Mouse (Mus musculus) lung, embryonic 16.5 days (tissue): ENCODE data around the gene Scrt2. TPM values are rescaled to one million over a fixed set of nuclear protein-coding genes. Genes with fewer than 3 reads are reported as not detected.

Experiments
- ATAC-seq: fragments of 200-750 bp; cut with Nextera tagmentation; 2 replicates; pipeline ENCODE4 v1.8.0; 2017; ENCODE audit warnings: low read depth, mild to moderate bottlenecking, moderate library complexity
- H3K27ac ChIP-seq: fragments of 300-500 bp; sonication (generic); 2 replicates; pipeline ENCODE4 v1.5.1; 2014; ENCODE audit warnings: mild to moderate bottlenecking, control low read depth, low read length
- H3K27me3 ChIP-seq: fragments of 300-500 bp; sonication (generic); 2 replicates; pipeline ENCODE4 v1.6.1; 2014; ENCODE audit warnings: low read depth, low read length, mixed read lengths; ENCODE audit not compliant: control insufficient read depth, insufficient read depth
- H3K36me3 ChIP-seq: fragments of 300-500 bp; sonication (generic); 2 replicates; pipeline ENCODE4 v1.6.1; 2014; ENCODE audit warnings: low read length; ENCODE audit not compliant: control insufficient read depth, insufficient read depth
- H3K4me1 ChIP-seq: fragments of 300-500 bp; sonication (generic); replicated peaks from 2 replicates; pipeline ENCODE4 v1.6.1; 2014; ENCODE audit warnings: low read length, mixed read lengths; ENCODE audit not compliant: control insufficient read depth, insufficient read depth
- H3K4me2 ChIP-seq: fragments of 300-500 bp; sonication (generic); 2 replicates; pipeline ENCODE4 v1.6.1; 2014; ENCODE audit warnings: low read depth, low read length, control low read depth
- H3K4me3 ChIP-seq: fragments of 300-500 bp; sonication (generic); 2 replicates; pipeline ENCODE4 v1.5.1; 2014; ENCODE audit warnings: mild to moderate bottlenecking, low read length, control low read depth
- H3K9ac ChIP-seq: fragments of 300-500 bp; sonication (generic); 2 replicates; pipeline ENCODE4 v1.6.1; 2014; ENCODE audit warnings: low read length, control low read depth
- H3K9me3 ChIP-seq: fragments of 300-500 bp; sonication (generic); 2 replicates; pipeline ENCODE4 v1.6.1; 2016; ENCODE audit warnings: low read length; ENCODE audit not compliant: control insufficient read depth
- WGBS: fragments of 180-500 bp; shearing (Covaris S2); extraction: QIAGEN DNeasy Blood & Tissue Kit; methylation state at CpG from one replicate; pipeline ENCODE4 v1.1.7; 2014; 5-methylcytosine and 5-hydroxymethylcytosine counted together
- polyA plus RNA-seq: library from polyadenylated mRNA; unstranded; fragments of >200 nt; fragmentation: Nextera tagmentation; extraction: Ambion mirVana; gene quantifications from 2 replicates; pipeline ENCODE4 v1.2.1, GENCODE M21; 2015

Gene Scrt2
- polyA plus RNA-seq, 1 experiment from 2014 or later = not detected

DNA sequence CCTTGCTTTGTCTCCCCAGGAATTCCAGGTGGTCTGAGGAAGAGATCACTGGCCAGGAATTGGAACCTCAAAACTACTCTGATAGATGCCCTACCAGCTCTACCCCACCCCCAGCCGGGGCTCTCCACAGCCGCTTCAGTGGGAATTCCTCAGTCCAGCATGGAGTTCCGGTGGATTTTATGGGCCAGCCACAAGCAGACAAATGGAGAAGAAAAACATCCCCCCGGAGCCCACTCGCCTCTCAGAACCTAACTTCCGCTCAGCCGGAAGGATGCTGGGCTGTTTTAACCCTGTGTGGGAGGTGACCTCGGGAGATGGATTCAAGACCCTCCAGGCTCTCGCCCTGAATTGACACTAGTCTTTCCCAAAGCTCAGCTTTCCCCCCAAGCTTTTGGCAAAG is 50.7 kb downstream of the Scrt2 start:
- Histone ChIP-seq H3K4me3 (no peak overlapping the region), H3K9me3 (no peaks in the 10 kb centered on the region), H3K27me3 (no peaks in the 10 kb centered on the region), H3K9ac (no peak overlapping the region), H3K36me3 (no peaks in the 10 kb centered on the region), H3K27ac (no peak overlapping the region), H3K4me2 (no peak overlapping the region), H3K4me1 (no peaks in the 10 kb centered on the region; the same call in 1 of the 2 replicates)
- 25% methylated on average over 9 of the region's 9 CpGs for WGBS
- ATAC-seq = no peak

- Histone ChIP-seq H3K9ac (no peak overlapping the region), H3K27ac (no peak overlapping the region), H3K4me3 (no peak overlapping the region), H3K4me1 (no peaks in the 10 kb centered on the region; the same call in 1 of the 2 replicates), H3K27me3 (no peaks in the 10 kb centered on the region), H3K9me3 (no peaks in the 10 kb centered on the region), H3K4me2 (no peak overlapping the region), H3K36me3 (no peaks in the 10 kb centered on the region)
- 31% methylated on average over 8 of the region's 8 CpGs for WGBS
- ATAC-seq = peak; percentile 66
Observed at GRCm38 (mm10) chr2:152132691-152133090, 51.4 kb downstream of the Scrt2 start.

DNA sequence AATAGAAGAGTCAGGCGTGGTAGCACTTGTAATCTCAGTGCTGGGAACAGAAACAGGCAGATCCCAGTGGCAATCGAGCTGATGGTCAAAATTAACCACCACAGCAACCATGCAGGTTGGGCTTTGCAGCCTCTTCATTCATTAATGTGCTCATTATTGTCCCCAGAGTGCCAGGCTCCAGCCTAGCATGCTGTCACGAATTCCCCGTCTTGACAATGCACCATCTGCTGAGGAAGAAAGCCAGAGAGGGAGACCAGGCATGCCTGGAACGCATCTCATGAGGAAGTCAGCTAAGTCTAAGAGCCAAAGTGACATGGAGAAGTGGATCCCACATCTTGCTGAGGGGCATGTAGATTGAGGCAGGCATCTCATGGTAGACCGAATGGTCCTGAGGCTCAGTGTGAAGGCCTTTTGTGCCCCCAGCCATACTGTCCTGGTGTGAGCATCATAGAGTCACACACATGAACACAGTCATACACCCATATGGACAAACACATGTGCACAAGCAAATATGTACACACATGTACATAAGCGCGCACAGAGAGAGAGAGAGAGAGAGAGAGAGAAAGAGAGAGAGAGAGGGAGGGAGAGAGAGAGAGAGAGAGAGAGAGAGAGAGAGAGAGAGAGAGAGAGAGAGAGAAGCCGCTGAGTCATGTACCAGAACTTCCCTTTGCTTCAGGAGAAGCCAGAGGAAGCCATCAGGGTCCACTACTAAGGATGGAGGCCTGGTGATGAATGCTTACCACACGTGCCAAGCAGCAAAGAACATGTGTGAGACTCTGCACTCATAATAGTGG is 58.1 kb downstream of the Scrt2 start:
- WGBS = 69% methylated on average over 10 of the region's 10 CpGs
- no peak overlapping the region for H3K9ac ChIP-seq
- no peak for ATAC-seq
- no peak overlapping the region for H3K4me3 ChIP-seq
- peaks cover 21% of the 10 kb centered on the region for H3K27me3 ChIP-seq
- no peaks in the 10 kb centered on the region for H3K9me3 ChIP-seq
- H3K4me1 ChIP-seq = peaks cover 18% of the 10 kb centered on the region
- no peaks in the 10 kb centered on the region for H3K36me3 ChIP-seq
- no peak overlapping the region for H3K27ac ChIP-seq
- no peak overlapping the region for H3K4me2 ChIP-seq

- 56% methylated on average over 11 of the region's 11 CpGs for WGBS
- Histone ChIP-seq H3K9ac (no peak overlapping the region), H3K27ac (no peak overlapping the region), H3K4me3 (no peak overlapping the region), H3K4me2 (no peak overlapping the region), H3K4me1 (peaks cover 18% of the 10 kb centered on the region), H3K9me3 (no peaks in the 10 kb centered on the region), H3K36me3 (no peaks in the 10 kb centered on the region), H3K27me3 (peaks cover 33% of the 10 kb centered on the region)
- no peak for ATAC-seq
Observed at GRCm38 (mm10) chr2:152140941-152141340, 59.6 kb downstream of the Scrt2 start.

DNA sequence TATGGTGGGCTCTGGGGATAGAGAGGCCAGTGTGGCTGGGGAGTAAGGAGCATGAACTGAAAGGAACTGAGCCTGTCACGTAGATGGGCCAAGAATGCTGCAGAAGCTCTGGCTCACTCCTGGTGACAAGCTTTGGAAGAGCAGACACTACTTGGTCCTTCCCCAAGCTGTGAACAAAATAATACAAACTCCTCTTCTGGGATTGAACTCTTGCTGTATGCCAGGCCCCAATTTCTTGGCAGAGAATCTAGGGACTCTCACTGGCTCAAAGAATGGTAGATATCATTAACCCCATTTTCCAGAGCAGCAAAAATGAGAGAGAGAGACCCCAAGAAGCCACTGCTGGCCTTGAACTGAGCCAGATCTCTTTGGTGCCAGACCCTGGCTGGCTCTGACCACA is 60.2 kb downstream of the Scrt2 start:
- Histone ChIP-seq H3K4me3 (peak overlapping the region; percentile 58), H3K4me1 (peaks cover 18% of the 10 kb centered on the region), H3K27me3 (peaks cover 33% of the 10 kb centered on the region), H3K9me3 (no peaks in the 10 kb centered on the region), H3K9ac (peak overlapping the region; percentile 42; the same call in 1 of the 2 replicates), H3K4me2 (peak overlapping the region; percentile 87), H3K36me3 (no peaks in the 10 kb centered on the region), H3K27ac (peak overlapping the region; percentile 63)
- 33% methylated on average over 1 of the region's 1 CpGs for WGBS
- peak; percentile 28; the same call in 1 of the 2 replicates for ATAC-seq

- Histone ChIP-seq H3K36me3 (no peaks in the 10 kb centered on the region), H3K27me3 (peaks cover 33% of the 10 kb centered on the region), H3K4me3 (peak overlapping the region; percentile 58), H3K4me2 (peak overlapping the region; percentile 87), H3K9ac (peak overlapping the region; percentile 42; the same call in 1 of the 2 replicates), H3K9me3 (no peaks in the 10 kb centered on the region), H3K27ac (peak overlapping the region; percentile 63), H3K4me1 (peaks cover 18% of the 10 kb centered on the region)
- peak; percentile 86 for ATAC-seq
- 1% methylated on average over 13 of the region's 13 CpGs for WGBS
Observed at GRCm38 (mm10) chr2:152142046-152142445, 60.7 kb downstream of the Scrt2 start.

DNA sequence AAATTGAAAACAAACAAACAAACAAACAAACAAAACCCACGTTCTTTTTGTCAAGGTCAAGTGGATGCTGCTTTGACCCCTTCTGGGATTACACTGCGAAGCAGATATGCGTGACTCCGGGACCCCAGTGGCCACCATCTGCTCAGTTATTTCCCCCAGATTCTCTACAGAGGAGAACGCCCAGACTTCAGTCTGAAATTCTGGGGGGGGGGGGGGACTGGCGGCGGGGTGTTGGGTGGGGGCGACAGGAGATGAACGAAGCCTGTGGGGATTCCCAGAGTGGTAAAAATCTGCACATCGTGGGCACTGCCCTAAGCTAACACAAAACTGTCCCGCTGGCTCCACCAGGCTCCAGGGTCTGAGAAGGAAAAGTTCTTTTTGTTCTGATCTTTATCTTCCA is 61.2 kb downstream of the Scrt2 start:
- 5% methylated on average over 11 of the region's 11 CpGs for WGBS
- Histone ChIP-seq H3K4me2 (peak overlapping the region; percentile 87), H3K27me3 (peaks cover 33% of the 10 kb centered on the region), H3K36me3 (no peaks in the 10 kb centered on the region), H3K4me1 (peaks cover 18% of the 10 kb centered on the region), H3K27ac (no peak overlapping the region), H3K4me3 (peak overlapping the region; percentile 58), H3K9me3 (no peaks in the 10 kb centered on the region), H3K9ac (no peak overlapping the region)
- ATAC-seq = no peak

- WGBS = under 1% methylated on average over 103 of the region's 118 CpGs
- H3K9ac ChIP-seq = peak within 1 kb of the TSS; percentile 57
- peaks cover 18% of the 10 kb centered on the region for H3K4me1 ChIP-seq
- peak within 1 kb of the TSS; percentile 87 for H3K4me2 ChIP-seq
- H3K36me3 ChIP-seq = no peaks in the 10 kb centered on the region
- ATAC-seq = peak; percentile 86
- H3K27me3 ChIP-seq = peaks cover 33% of the 10 kb centered on the region
- no peak within 1 kb of the TSS for H3K27ac ChIP-seq
- H3K4me3 ChIP-seq = peak within 1 kb of the TSS; percentile 58
- no peaks in the 10 kb centered on the region for H3K9me3 ChIP-seq
Observed at GRCm38 (mm10) chr2:152143279-152144157, 62.2 kb downstream of the Scrt2 start, which contains the start of gene Tcf15. Gene Tcf15, plus strand, starts transcription at chr2:152143561.

- Histone ChIP-seq H3K4me2 (peak overlapping the region; percentile 87), H3K27me3 (peaks cover 33% of the 10 kb centered on the region), H3K9ac (peak overlapping the region; percentile 57), H3K36me3 (no peaks in the 10 kb centered on the region), H3K27ac (no peak overlapping the region), H3K4me3 (peak overlapping the region; percentile 52), H3K9me3 (no peaks in the 10 kb centered on the region), H3K4me1 (peaks cover 18% of the 10 kb centered on the region)
- ATAC-seq = no peak
- 20% methylated on average over 9 of the region's 9 CpGs for WGBS
Observed at GRCm38 (mm10) chr2:152144158-152144450, 62.8 kb downstream of the Scrt2 start.
